Mouse (Mus musculus) ES-E14 (cell line): ENCODE data around the gene Rab35. TPM values are rescaled to one million over a fixed set of nuclear protein-coding genes. Genes with fewer than 3 reads are reported as not detected.

ENCODE experiments used
- DNase-seq: peaks from one replicate; pipeline ENCODE4 v3.0.0-alpha.2; 2013; ENCODE audit warnings: low read depth, low spot score
- H3K27ac ChIP-seq: 2 replicates; pipeline ENCODE4 v1.5.1; 2012; ENCODE audit warnings: low read depth, mild to moderate bottlenecking, low read length, moderate library complexity, mixed read lengths; ENCODE audit not compliant: poor library complexity, insufficient read depth, severe bottlenecking
- H3K36me3 ChIP-seq: 2 replicates; pipeline ENCODE4 v1.6.1; 2012; ENCODE audit warnings: mild to moderate bottlenecking, low read length, moderate library complexity, mixed read lengths; ENCODE audit not compliant: control insufficient read depth, poor library complexity, insufficient read depth, severe bottlenecking
- H3K4me1 ChIP-seq, 2 experiments: fragments of 150-350 bp in 1 of 2; sonication (generic) in 1 of 2; 2 replicates each; pipeline ENCODE4 v1.6.1; 2012; ENCODE audit warnings: low read length in 2 of 2, mild to moderate bottlenecking in 1 of 2, mixed read lengths in 1 of 2; ENCODE audit not compliant: control insufficient read depth in 2 of 2, insufficient read depth in 2 of 2, poor library complexity in 1 of 2
- H3K4me3 ChIP-seq, 2 experiments: fragments of 150-350 bp in 1 of 2; sonication (generic) in 1 of 2; 2 replicates each; pipeline ENCODE4 v1.5.1; 2012; ENCODE audit warnings: low read length in 2 of 2, low read depth in 1 of 2, mild to moderate bottlenecking in 1 of 2, mixed read lengths in 1 of 2; ENCODE audit not compliant: insufficient read depth in 1 of 2, poor library complexity in 1 of 2, severe bottlenecking in 1 of 2
- H3K9ac ChIP-seq: 2 replicates; pipeline ENCODE4 v1.6.1; 2012; ENCODE audit warnings: low read depth, mild to moderate bottlenecking, low read length, mixed read lengths; ENCODE audit not compliant: poor library complexity, insufficient read depth, severe bottlenecking
- H3K9me3 ChIP-seq: fragments of 150-350 bp; sonication (generic); 2 replicates; pipeline ENCODE4 v1.6.1; 2012; ENCODE audit warnings: low read depth, mild to moderate bottlenecking, low read length; ENCODE audit not compliant: control insufficient read depth, insufficient read depth
- CHD2 ChIP-seq: IDR thresholded peaks from 2 replicates; pipeline ENCODE4 v1.6.1; 2014; ENCODE audit warnings: mild to moderate bottlenecking, low read depth, low read length, inconsistent platforms
- HCFC1 ChIP-seq: IDR thresholded peaks from 2 replicates; pipeline ENCODE4 v1.6.1; 2012; ENCODE audit warnings: low read length, inconsistent platforms, borderline replicate concordance; ENCODE audit not compliant: insufficient read depth
- MAFK ChIP-seq: IDR thresholded peaks from 2 replicates; pipeline ENCODE4 v1.6.1; 2014; ENCODE audit warnings: mild to moderate bottlenecking, low read depth, low read length, inconsistent platforms; ENCODE audit not compliant: insufficient read depth
- ZC3H11A ChIP-seq: IDR thresholded peaks from 2 replicates; pipeline ENCODE4 v1.6.1; 2012; ENCODE audit warnings: low read depth, mild to moderate bottlenecking, inconsistent platforms, low read length, borderline replicate concordance
- ZNF384 ChIP-seq: IDR thresholded peaks from 2 replicates; pipeline ENCODE4 v1.6.1; 2012; ENCODE audit warnings: low read depth, low read length, inconsistent platforms
- in situ Hi-C, 2 experiments: fragments of 600-800 bp; cut with MboI; formaldehyde crosslinking; loops; one replicate each; pipeline ENCODE4 v1.15.1; 2025; ENCODE audit warnings: low sequenced_read_pairs in 2 of 2, inconsistent platforms in 1 of 2; ENCODE audit not compliant: unreplicated experiment in 2 of 2
- total RNA-seq: library from RNA; depleted of rRNA; stranded (reverse); fragments of 300-350 nt; gene quantifications from 2 replicates; pipeline ENCODE4 v1.2.3, GENCODE M21; 2012

The Rab35 gene
- total RNA-seq, 1 experiment, result 58.7 TPM

- Histone ChIP-seq H3K9me3 (no peaks in the 10 kb centered on the region), H3K4me3 (no peak overlapping the region), H3K9ac (no peak overlapping the region), H3K36me3 (peaks cover 3% of the 10 kb centered on the region; the same call in 1 of the 2 replicates), H3K27ac (no peak overlapping the region), H3K4me1 (peaks cover 0 to 9% of the 10 kb centered on the region in 2 experiments; a peak in 2 of 4 replicates)
- in situ Hi-C loops, result no loop called here
- no peak for TF ChIP-seq MAFK
- TF ChIP-seq ZC3H11A, result no peak
- no peak for TF ChIP-seq ZNF384
- no peak for TF ChIP-seq HCFC1
- DNase-seq, result no peak
Measured at GRCm38 (mm10) chr5:115629672-115630071, 2.0 kb upstream of the Rab35 start.

DNA sequence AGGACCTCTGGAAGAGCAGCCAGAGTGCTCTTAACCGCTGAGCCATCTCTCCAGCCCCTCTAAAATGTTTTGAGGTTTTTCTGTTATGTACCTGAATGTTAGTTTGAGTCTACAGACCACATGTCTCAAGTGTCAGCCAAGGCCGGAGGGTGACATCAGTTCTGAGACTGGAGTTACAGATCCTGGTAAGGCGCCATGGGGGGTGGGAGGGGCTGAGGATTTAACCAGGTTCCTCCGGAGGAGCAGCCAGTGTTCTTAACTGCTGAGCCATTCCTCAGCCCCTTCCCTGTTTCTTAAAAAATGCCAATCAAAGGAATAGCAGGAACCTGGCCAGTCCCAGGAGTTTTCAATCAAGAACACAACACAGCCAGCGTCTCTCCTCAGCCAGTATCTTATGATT, 1.4 kb upstream of the Rab35 start:
- H3K4me1 ChIP-seq, result peaks cover 0 to 12% of the 10 kb centered on the region in 2 experiments; a peak in 3 of 4 replicates
- DNase-seq, result no peak
- no peaks in the 10 kb centered on the region for H3K9me3 ChIP-seq
- peak overlapping the region; percentile 24; the same call in 1 of the 2 replicates for H3K9ac ChIP-seq
- peaks cover 5% of the 10 kb centered on the region; the same call in 1 of the 2 replicates for H3K36me3 ChIP-seq
- in situ Hi-C loops, result no loop called here
- no peak overlapping the region for H3K27ac ChIP-seq
- H3K4me3 ChIP-seq, result peak overlapping the region in 1 of 2 experiments; percentile 72; a peak in 3 of 4 replicates
- TF ChIP-seq ZC3H11A, result no peak
- TF ChIP-seq ZNF384, result no peak

- DNase-seq, result peak; percentile 29
- H3K9ac ChIP-seq, result peak overlapping the region; percentile 88
- H3K4me3 ChIP-seq, result peak overlapping the region; percentile 82 to 89
- no peaks in the 10 kb centered on the region for H3K9me3 ChIP-seq
- H3K27ac ChIP-seq, result peak overlapping the region; percentile 67
- peaks cover 0 to 19% of the 10 kb centered on the region in 2 experiments; a peak in 3 of 4 replicates for H3K4me1 ChIP-seq
- H3K36me3 ChIP-seq, result peaks cover 5% of the 10 kb centered on the region; the same call in 1 of the 2 replicates
- TF ChIP-seq MAFK (no peak), CHD2 (peak; percentile 75), ZC3H11A (no peak), ZNF384 (no peak), HCFC1 (no peak)
- in situ Hi-C loops, result no loop called here
Measured at GRCm38 (mm10) chr5:115632358-115632714, 628 bp downstream of the Rab35 start.

DNA sequence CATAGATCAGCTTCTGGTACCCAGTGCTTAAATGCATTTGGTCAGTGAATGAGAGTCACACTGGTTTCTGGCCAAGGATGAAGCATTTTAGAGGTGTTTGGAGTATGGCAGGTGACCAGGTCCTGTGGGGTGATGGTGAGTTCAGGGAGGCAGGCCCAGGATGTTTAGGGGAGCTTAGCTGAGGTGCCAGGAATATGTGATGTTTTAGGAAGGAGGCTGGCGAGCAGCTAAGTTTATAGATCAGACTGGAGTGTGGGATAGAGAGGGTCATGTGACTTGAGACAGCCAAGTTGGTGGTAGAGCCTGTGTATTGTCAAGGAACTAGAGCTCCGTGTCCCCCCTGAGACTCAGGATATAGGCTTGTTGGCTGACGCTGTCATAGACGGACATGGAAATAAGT, 1.4 kb downstream of the Rab35 start:
- Histone ChIP-seq H3K4me3 (peak overlapping the region; percentile 82 to 89; a peak in 3 of 4 replicates), H3K36me3 (peaks cover 5% of the 10 kb centered on the region; the same call in 1 of the 2 replicates), H3K9ac (peak overlapping the region; percentile 88; the same call in 1 of the 2 replicates), H3K27ac (no peak overlapping the region), H3K4me1 (peaks cover 0 to 19% of the 10 kb centered on the region in 2 experiments; a peak in 3 of 4 replicates), H3K9me3 (no peaks in the 10 kb centered on the region)
- TF ChIP-seq CHD2 (no peak), MAFK (no peak), ZNF384 (no peak), ZC3H11A (no peak), HCFC1 (no peak)
- DNase-seq, result no peak
- in situ Hi-C loops, result no loop called here

DNA sequence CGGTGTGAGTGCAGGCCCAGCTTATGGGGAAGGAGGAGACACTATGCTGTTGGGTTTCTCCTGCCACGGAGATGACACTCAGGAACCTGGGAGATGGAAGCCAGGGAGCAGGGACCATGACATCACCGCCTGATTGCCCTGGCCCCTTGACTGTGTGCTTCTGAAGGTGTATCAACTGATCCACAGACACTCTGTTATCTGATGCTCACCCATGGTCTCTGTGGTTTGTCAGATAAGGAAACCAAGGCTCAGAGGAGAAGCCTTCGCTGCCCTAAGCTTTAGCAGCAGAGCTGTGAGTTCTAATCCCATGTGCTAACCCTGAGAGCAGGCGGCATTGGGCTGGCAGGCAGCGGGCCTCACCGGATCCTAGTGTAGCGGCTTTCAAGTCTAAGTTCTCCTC, 2.3 kb downstream of the Rab35 start:
- DNase-seq, result no peak
- H3K9me3 ChIP-seq, result no peaks in the 10 kb centered on the region
- TF ChIP-seq MAFK, result no peak
- no peak for TF ChIP-seq CHD2
- no peak for TF ChIP-seq ZC3H11A
- TF ChIP-seq ZNF384, result no peak
- TF ChIP-seq HCFC1, result no peak
- in situ Hi-C loops, result no loop called here
- peaks cover 12% of the 10 kb centered on the region; the same call in 1 of the 2 replicates for H3K36me3 ChIP-seq
- H3K9ac ChIP-seq, result no peak overlapping the region
- no peak overlapping the region for H3K27ac ChIP-seq
- H3K4me1 ChIP-seq, result peaks cover 0 to 19% of the 10 kb centered on the region in 2 experiments; a peak in 3 of 4 replicates
- no peak overlapping the region for H3K4me3 ChIP-seq
